Mouse (Mus musculus): ENCODE results near the gene Atp5h.
"Not testable (repeated sequence)": the region's sequence is repeated elsewhere in the genome, so short reads cannot be mapped to it uniquely, and the experiment has no call there.

DNA sequence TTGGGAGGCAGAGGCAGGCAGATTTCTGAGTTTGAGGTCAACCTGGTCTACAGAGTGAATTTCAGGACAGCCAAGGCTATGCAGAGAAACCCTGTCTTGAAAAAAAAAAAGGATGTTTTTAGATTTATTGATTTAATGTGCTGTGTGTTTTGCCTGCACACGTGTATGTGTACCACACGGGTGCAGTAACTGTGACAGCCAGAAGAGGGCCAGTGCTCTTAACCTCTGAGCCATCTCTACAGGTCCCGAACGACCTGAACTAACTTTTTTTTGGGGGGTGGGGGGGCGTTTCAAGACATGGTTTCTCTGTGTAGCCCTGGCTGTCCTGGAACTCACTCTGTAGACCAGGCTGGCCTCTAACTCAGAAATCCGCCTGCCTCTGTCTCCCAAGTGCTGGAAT is 35.1 kb upstream of the Atp5h start:
- not testable (repeated sequence) for TF ChIP-seq CTCF, POLR2A (IDR thresholded peaks at IDR 0.05; ENCODE audit: extremely low read depth, insufficient read depth, low read length)
